Mouse (Mus musculus) lung, postnatal 25 days (tissue): ENCODE data around the gene Ciao2b.
A peak's percentile ranks its signal among the peaks of the same experiment; 100 is the strongest.

ENCODE experiments used
- DNase-seq: peaks from one replicate; pipeline ENCODE4 v3.0.0; 2022; ENCODE audit warnings: low spot score

Gene Ciao2b

GRCm38 (mm10) chr8:104620765-104621164 is 21.0 kb downstream of the Ciao2b start:
- DNase-seq = no peak

GRCm38 (mm10) chr8:104613119-104613518 is 28.6 kb downstream of the Ciao2b start:
- DNase-seq = no peak

GRCm38 (mm10) chr8:104611613-104612012 is 30.2 kb downstream of the Ciao2b start:
- DNase-seq = no peak

- DNase-seq = no peak
Observed at GRCm38 (mm10) chr8:104610185-104610766, 31.5 kb downstream of the Ciao2b start.

- no peak for DNase-seq
Observed at GRCm38 (mm10) chr8:104609222-104609621, 32.5 kb downstream of the Ciao2b start.

- no peak for DNase-seq
Observed at GRCm38 (mm10) chr8:104607944-104608343, 33.8 kb downstream of the Ciao2b start.

GRCm38 (mm10) chr8:104606329-104606728 is 35.4 kb downstream of the Ciao2b start:
- no peak for DNase-seq

GRCm38 (mm10) chr8:104603245-104603593 is 38.5 kb downstream of the Ciao2b start:
- no peak for DNase-seq

- DNase-seq = peak; percentile 90
Observed at GRCm38 (mm10) chr8:104602468-104603244, 39.1 kb downstream of the Ciao2b start.

GRCm38 (mm10) chr8:104601941-104602371 is 39.8 kb downstream of the Ciao2b start:
- DNase-seq = no peak

GRCm38 (mm10) chr8:104601386-104601785 is 40.4 kb downstream of the Ciao2b start:
- no peak for DNase-seq

GRCm38 (mm10) chr8:104598496-104598895 is 43.3 kb downstream of the Ciao2b start:
- no peak for DNase-seq

GRCm38 (mm10) chr8:104597656-104598055 is 44.1 kb downstream of the Ciao2b start:
- no peak for DNase-seq

GRCm38 (mm10) chr8:104595773-104596536 is 45.8 kb downstream of the Ciao2b start:
- no peak for DNase-seq

GRCm38 (mm10) chr8:104594611-104595362 is 47.0 kb downstream of the Ciao2b start:
- no peak for DNase-seq

- DNase-seq = no peak
Observed at GRCm38 (mm10) chr8:104593536-104594325, 48.0 kb downstream of the Ciao2b start.

GRCm38 (mm10) chr8:104592566-104592965 is 49.2 kb downstream of the Ciao2b start:
- no peak for DNase-seq

- DNase-seq = no peak
Observed at GRCm38 (mm10) chr8:104591856-104592255, 49.9 kb downstream of the Ciao2b start.

GRCm38 (mm10) chr8:104591133-104591834 is 50.5 kb downstream of the Ciao2b start, which contains the start of gene Pdp2:
Gene Pdp2 (plus strand): TSS chr8:104591451.
- DNase-seq = peak; percentile 94

- no peak for DNase-seq
Observed at GRCm38 (mm10) chr8:104590284-104590683, 51.5 kb downstream of the Ciao2b start.
